Mouse (Mus musculus) layer of hippocampus, adult 18-20 months (tissue): ENCODE measurements at regions not wholly inside any gene's neighbourhood (a gene's known extent, or its start where the extent isn't known, plus 50 kb on each side); places are given as distances from the start of the nearest gene placed in this dataset.
A peak's percentile ranks its signal among the peaks of the same experiment; 100 is the strongest.

Experiments
- DNase-seq, 2 experiments: peaks; one replicate each; pipeline ENCODE4 v3.0.0; 2022; ENCODE audit warnings: low spot score in 2 of 2

DNA sequence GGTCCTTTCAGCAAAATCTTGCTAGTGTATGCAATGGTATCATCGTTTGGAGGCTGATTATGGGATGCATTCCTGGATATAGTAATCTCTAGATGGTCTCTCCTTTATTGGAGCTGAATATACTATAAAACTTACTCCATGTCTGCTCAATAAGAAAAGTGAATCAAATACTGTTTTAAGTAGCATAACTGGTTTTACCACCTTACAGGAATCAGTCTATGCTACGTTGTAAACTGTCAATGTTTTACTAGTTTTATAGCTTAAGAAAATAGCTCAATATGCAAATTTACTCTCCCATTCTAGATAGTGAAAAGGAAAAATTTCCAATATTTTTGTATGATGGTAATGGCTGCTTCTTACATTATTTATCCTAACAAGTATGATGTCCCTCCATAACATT lies 91.5 kb downstream of the 4933436I01Rik start:
- DNase-seq = no peak

DNA sequence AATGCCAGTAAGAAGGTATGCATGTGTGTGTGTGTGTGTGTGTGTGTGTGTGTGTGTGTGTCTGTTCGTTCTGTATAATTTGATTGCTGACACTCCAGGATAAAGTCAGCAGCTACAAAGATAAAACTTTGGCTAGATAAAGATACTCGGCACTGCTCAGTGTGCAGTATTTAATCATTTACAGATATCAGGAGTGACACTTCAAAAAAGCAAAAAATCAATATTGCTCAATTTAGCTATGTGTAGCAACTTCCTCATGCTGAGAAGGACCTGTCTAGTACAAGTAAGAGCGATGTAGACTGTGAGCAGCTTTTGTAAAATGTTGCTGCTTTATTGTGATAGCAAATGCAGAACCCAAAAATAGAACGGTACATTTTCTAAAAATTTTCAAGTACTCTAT lies 100.1 kb downstream of the 4933436I01Rik start:
- DNase-seq = peak in 1 of 2 experiments; percentile 60
